Mouse (Mus musculus): ENCODE measurements around the gene Med16. TPM values are rescaled to one million over a fixed set of nuclear protein-coding genes. Genes with fewer than 3 reads are reported as not detected.
A peak's percentile ranks its signal among the peaks of the same experiment; 100 is the strongest.

Med16 gene
- polyA plus RNA-seq, 1 experiment, result 64.8 TPM

GRCm38 (mm10) chr10:79910556-79910955 is 1.8 kb upstream of the Med16 start, which contains the start of gene Gm26602:
Gene Gm26602, plus strand, starts transcription at chr10:79910856.
- Histone ChIP-seq H3K4me3 (ENCODE audit: insufficient read depth, low read length) (no peak within 1 kb of the TSS), H3K27ac (ENCODE audit: insufficient read depth, low read length) (peak within 1 kb of the TSS; percentile 74), H3K4me1 (ENCODE audit: control insufficient read depth, insufficient read depth, low read length) (peaks cover 6% of the 10 kb centered on the region)
- TF ChIP-seq CTCF (IDR thresholded peaks at IDR 0.05; ENCODE audit: extremely low read depth, insufficient read depth, low read length) (no peak), POLR2A (IDR thresholded peaks at IDR 0.05; ENCODE audit: extremely low read depth, insufficient read depth, low read length) (no peak)

GRCm38 (mm10) chr10:79909092-79909922 is 584 bp upstream of the Med16 start:
- Histone ChIP-seq H3K4me1 (ENCODE audit: control insufficient read depth, insufficient read depth, low read length) (peaks cover 3% of the 10 kb centered on the region; the same call in 1 of the 2 replicates), H3K27ac (ENCODE audit: insufficient read depth, low read length) (peak overlapping the region; percentile 73), H3K4me3 (ENCODE audit: insufficient read depth, low read length) (peak overlapping the region; percentile 63)
- TF ChIP-seq POLR2A (IDR thresholded peaks at IDR 0.05; ENCODE audit: extremely low read depth, insufficient read depth, low read length), result peak; percentile 27; the same call in 1 of the 2 replicates
- TF ChIP-seq CTCF (IDR thresholded peaks at IDR 0.05; ENCODE audit: extremely low read depth, insufficient read depth, low read length), result no peak

GRCm38 (mm10) chr10:79907415-79907814 is 1.3 kb downstream of the Med16 start:
- TF ChIP-seq CTCF (IDR thresholded peaks at IDR 0.05; ENCODE audit: extremely low read depth, insufficient read depth, low read length), result no peak
- no peak for TF ChIP-seq POLR2A (IDR thresholded peaks at IDR 0.05; ENCODE audit: extremely low read depth, insufficient read depth, low read length)
- H3K4me1 ChIP-seq (ENCODE audit: control insufficient read depth, insufficient read depth, low read length), result peaks cover 3% of the 10 kb centered on the region; the same call in 1 of the 2 replicates
- no peak overlapping the region for H3K4me3 ChIP-seq (ENCODE audit: insufficient read depth, low read length)
- H3K27ac ChIP-seq (ENCODE audit: insufficient read depth, low read length), result no peak overlapping the region

- Histone ChIP-seq H3K4me1 (ENCODE audit: control insufficient read depth, insufficient read depth, low read length) (peaks cover 3% of the 10 kb centered on the region; the same call in 1 of the 2 replicates), H3K27ac (ENCODE audit: insufficient read depth, low read length) (no peak overlapping the region), H3K4me3 (ENCODE audit: insufficient read depth, low read length) (no peak overlapping the region)
- TF ChIP-seq CTCF (IDR thresholded peaks at IDR 0.05; ENCODE audit: extremely low read depth, insufficient read depth, low read length) (no peak), POLR2A (IDR thresholded peaks at IDR 0.05; ENCODE audit: extremely low read depth, insufficient read depth, low read length) (no peak)
These were observed 2.0 kb downstream of the Med16 start for GRCm38 (mm10) chr10:79906712-79907111.

- no peak overlapping the region for H3K4me3 ChIP-seq (ENCODE audit: insufficient read depth, low read length)
These were observed 7.7 kb downstream of the Med16 start for GRCm38 (mm10) chr10:79900951-79901410.

GRCm38 (mm10) chr10:79897316-79898245 is 11.1 kb downstream of the Med16 start:
- no peaks in the 10 kb centered on the region for H3K4me1 ChIP-seq (ENCODE audit: control insufficient read depth, insufficient read depth, low read length)
- H3K27ac ChIP-seq (ENCODE audit: insufficient read depth, low read length), result no peak overlapping the region
- TF ChIP-seq CTCF (IDR thresholded peaks at IDR 0.05; ENCODE audit: extremely low read depth, insufficient read depth, low read length) (no peak), POLR2A (IDR thresholded peaks at IDR 0.05; ENCODE audit: extremely low read depth, insufficient read depth, low read length) (no peak)
- H3K4me3 ChIP-seq (ENCODE audit: insufficient read depth, low read length), result no peak overlapping the region

More at GRCm38 (mm10) chr10:79900951-79901410, 7.7 kb downstream of the Med16 start:
- TF ChIP-seq CTCF (IDR thresholded peaks at IDR 0.05; ENCODE audit: extremely low read depth, insufficient read depth, low read length) (peak; percentile 24; the same call in 1 of the 2 replicates), POLR2A (IDR thresholded peaks at IDR 0.05; ENCODE audit: extremely low read depth, insufficient read depth, low read length) (peak; percentile 39; the same call in 1 of the 2 replicates)
- Histone ChIP-seq H3K4me1 (ENCODE audit: control insufficient read depth, insufficient read depth, low read length) (no peaks in the 10 kb centered on the region), H3K27ac (ENCODE audit: insufficient read depth, low read length) (peak overlapping the region; percentile 24)

- no peak overlapping the region for H3K4me3 ChIP-seq (ENCODE audit: insufficient read depth, low read length)
These were observed 11.9 kb downstream of the Med16 start for GRCm38 (mm10) chr10:79896814-79897213.

GRCm38 (mm10) chr10:79896306-79896705 is 12.4 kb downstream of the Med16 start:
- no peak for TF ChIP-seq POLR2A (IDR thresholded peaks at IDR 0.05; ENCODE audit: extremely low read depth, insufficient read depth, low read length)
- no peak for TF ChIP-seq CTCF (IDR thresholded peaks at IDR 0.05; ENCODE audit: extremely low read depth, insufficient read depth, low read length)
- no peak overlapping the region for H3K4me3 ChIP-seq (ENCODE audit: insufficient read depth, low read length)

More at GRCm38 (mm10) chr10:79896814-79897213, 11.9 kb downstream of the Med16 start:
- H3K4me1 ChIP-seq (ENCODE audit: control insufficient read depth, insufficient read depth, low read length), result no peaks in the 10 kb centered on the region
- no peak for TF ChIP-seq POLR2A (IDR thresholded peaks at IDR 0.05; ENCODE audit: extremely low read depth, insufficient read depth, low read length)
- TF ChIP-seq CTCF (IDR thresholded peaks at IDR 0.05; ENCODE audit: extremely low read depth, insufficient read depth, low read length), result no peak
- H3K27ac ChIP-seq (ENCODE audit: insufficient read depth, low read length), result no peak overlapping the region

More at GRCm38 (mm10) chr10:79896306-79896705, 12.4 kb downstream of the Med16 start:
- Histone ChIP-seq H3K27ac (ENCODE audit: insufficient read depth, low read length) (no peak overlapping the region), H3K4me1 (ENCODE audit: control insufficient read depth, insufficient read depth, low read length) (no peaks in the 10 kb centered on the region)

Data from cortical plate, adult 2 months (tissue).